Mouse (Mus musculus) adrenal gland, postnatal 36 days (tissue): ENCODE results near the gene Gins2. TPM values are rescaled to one million over a fixed set of nuclear protein-coding genes. Genes with fewer than 3 reads are reported as not detected.

Experiments
- DNase-seq, 2 experiments: peaks; one replicate each; pipeline ENCODE4 v3.0.0; 2021; ENCODE audit warnings: mixed read lengths in 1 of 2
- total RNA-seq, 2 experiments: library from RNA; stranded (reverse); gene quantifications; 2 replicates each; pipeline ENCODE4 v1.2.3; 2021

The Gins2 gene
- total RNA-seq, 2 experiments from 2014 or later, result 6.3 to 11.0 TPM

DNA sequence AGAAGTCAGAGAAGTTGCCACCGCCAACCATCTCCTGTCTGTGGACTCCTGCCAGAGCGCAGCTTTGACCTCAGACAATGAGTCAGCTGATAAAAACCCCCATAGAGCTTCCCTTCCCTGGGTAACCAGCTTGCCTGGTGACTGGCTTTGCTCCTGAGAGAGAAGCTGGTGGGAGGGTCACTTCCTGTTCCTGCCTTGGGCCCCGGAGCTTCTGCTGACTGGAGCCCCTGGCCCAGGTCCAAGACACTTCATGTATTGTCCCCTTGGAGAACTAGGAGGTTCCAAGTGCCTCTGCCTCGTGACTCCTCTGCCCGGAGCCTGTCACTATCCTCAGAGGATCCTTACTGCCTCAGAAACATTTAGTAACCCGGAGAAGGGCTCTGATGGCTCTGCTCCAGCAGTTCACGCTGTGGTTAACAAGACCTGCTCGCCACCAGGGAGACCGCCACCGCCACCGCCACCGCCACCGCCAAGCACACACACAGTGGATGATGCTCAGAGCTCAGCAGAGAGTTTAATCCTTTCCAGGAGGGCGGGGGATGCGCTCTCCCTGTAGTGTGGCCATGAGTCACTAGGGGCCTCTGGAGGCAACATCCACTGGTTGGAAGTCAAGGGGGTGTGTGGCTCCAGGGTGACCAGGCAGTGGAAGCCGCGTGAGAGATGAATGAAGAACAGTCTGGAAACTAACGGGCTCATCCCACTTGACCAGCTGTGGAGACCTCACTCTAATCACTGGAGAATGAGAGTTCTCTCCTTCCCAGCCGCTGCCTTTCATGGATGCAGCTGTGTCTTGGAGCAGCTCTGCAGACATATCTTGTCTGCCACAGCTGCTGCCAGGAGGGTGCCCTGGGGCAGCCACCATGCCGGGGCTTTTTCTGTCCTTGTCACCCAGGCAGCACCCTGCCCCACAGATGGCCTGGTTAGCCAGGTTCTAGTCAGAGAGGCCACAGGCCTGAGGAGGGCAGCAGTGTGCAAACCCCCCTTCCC is 25.0 kb downstream of the Gins2 start:
- peak; percentile 89 to 94 for DNase-seq

DNA sequence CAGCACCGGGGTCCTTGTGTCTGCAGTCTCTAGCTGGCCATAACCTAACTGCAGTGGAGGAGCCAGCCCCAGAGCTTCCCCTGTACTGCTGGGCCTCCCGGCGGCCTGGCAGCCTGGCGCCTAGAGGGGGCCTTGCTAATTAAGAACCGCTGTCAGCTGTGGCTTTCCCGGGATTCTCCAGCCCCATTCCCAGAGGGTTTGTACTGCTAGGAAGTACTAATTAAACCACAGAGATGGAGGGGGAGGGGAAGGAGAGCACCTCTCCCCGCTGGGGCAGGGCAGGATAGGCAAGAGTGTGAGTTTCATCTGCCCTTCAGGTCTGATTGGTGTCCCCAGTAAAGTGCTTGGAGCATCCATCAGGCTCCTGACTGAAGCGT is 25.8 kb downstream of the Gins2 start:
- no peak for DNase-seq

DNA sequence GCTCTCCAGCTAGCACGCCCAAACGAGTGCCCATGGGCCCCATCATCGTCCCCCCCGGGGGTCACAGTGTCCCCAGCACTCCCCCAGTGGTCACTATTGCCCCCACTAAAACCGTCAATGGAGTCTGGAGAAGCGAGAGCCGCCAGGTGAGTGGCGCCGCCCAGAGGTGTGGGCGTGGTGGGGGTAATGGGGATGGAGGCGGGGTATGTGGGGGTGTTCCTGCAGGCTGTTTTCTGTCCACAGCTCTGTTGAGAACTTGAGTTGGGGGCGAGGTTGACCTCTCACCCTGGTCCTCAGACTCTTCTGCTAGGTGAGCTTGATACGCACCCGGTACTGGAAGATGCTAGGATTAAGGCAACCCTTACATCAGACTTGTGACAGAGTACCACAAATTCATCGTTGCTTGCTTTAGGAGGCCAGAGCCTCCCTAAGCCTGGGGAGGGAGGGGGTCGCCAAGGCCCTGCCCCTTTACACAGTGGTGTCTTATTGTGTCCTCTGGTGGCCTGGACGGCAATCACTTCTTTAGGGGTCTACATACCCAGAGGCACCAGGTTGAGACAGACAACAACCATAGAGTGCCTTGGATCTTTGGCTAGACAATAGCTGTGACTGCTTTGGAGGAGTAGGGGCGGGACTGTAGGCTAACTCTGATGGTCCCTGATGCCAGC is 26.3 kb downstream of the Gins2 start:
- DNase-seq, result no peak

DNA sequence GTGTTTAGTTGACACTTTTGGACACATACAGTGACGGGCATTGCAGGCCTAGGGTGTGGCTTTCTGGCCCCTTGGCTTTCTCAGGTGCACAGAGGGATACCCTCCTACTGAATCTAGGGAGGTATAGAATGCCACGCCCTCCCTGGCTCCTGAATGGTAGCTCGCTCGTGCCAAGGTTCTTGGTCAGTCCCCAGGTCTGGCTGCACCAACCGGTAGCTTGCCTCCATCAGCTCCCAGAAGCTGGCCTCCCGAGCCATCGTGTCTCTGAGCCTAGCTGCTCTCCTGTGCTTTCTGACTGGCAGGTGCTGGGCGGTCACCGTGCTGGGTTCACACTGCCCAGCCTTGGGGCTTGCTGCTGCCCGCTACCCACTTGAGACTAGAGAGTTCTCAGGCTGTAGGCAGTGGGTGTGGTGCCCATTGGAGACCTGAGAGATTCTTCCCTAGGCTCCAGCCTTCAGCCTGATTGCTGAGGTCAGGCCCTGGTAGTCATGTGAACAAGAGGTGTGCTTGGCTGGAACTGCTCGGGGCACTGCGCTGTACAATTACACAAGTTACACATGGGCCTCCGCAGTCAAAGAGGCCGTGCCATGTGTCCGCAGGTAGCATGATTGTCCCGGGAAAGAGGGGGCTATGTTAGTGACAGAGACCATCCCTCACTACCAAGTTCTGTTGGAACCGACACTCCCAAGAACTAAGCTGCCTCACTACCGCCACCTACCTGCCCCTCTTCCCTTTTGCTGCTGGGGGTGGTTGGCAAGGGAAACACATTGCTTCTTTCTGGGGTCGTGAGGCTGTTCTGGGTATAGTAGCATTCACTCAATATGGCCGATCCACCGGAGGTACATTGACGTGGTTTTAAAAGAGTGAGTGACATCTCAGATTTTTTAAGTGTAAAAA is 27.3 kb downstream of the Gins2 start:
- no peak for DNase-seq

DNA sequence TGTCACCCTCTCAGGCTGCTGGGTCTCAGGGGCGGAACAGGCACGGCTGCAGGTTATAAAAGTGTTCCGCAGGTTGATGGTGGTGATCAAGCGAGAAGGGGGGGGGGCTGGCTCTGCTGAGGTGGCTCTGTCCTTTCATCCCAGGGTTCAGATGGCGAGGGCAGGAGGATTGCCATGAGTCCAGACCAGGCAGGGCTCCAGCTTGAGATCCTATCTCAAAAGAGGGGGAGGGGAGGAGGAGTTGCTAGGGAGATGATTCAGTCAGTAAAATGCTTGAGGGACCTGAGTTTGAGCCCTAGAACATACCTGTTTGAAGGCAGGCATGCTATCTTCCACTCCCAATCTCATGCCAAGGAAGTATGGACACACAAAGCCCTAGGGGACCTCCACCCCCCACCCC is 28.6 kb downstream of the Gins2 start:
- DNase-seq, result no peak

DNA sequence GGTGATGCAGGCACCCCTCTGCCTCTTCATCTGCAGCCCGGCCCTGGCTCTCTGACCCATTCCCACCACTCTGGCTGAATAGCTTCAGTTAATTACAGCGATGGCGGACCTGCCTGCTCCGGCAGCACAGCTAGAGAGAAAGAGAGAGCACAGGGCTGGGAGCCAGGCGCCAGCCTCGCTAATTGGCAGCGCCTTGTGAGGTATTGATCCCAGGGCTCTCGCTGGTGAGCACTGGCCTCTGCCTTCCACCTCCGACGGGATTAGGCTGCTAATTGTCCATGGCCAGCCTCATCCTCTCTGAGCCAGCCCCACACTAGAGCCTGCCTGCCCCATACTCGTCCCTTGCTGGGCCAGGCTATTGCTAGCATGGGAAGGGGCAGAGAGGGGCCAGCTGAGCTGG is 29.4 kb downstream of the Gins2 start:
- no peak for DNase-seq

DNA sequence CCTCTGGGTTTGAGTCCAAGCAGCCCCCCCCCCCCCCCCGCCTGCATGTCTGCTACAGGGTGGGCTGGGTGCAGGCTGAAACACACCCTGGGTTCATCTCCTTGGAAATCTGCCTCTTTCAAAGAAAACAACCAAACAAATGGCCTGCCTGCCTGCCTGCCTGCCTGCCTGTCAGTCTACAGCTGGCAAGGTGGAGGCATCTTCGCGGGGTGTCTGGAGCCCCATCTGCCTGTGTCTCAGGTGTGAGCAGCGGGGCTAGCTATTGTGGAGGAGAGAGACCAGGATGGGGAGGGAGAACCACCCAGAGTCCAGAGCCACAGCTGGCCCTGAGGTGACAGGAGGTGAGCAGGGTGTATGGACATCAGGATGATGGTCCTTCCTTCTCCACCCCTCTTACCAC is 30.9 kb downstream of the Gins2 start:
- no peak for DNase-seq

DNA sequence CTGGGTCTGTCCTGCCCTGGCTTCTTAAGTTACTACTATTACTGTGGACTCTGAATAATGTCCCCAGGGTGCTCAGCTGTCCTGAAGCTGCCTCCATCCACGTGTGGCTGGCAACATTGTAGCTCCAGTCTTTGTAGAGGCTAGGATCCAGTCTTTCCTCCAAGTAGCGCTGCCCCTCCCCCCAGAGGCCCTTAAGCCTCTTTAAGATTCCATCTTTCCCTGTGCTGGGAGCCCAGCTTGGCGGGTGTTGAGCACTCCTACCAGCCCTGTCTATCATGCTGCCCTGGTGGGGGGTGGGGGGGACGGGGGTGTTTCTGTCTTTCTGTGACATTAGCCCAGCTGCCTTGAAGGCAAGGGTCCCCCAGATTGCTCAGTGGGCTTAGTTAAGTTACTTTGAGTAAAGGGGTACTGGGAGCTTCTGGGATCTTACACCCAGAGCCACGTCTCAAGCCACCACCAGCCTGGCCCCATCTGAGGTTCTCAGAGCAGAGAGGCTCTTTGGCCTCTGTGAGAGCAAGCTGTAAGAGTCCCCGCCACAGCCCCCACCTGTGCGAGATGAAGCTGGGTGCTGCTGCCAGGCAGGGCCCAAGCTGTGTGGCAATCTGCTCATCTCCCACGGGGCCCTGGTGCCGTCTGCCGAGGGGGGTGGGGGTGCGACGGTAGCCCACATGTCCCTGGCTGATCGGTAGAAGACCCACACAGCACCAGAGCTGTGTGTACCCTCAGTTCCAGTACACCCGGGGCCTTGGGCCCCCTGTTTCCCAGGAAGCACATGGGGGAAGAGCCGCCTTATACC is 31.7 kb downstream of the Gins2 start:
- no peak for DNase-seq

DNA sequence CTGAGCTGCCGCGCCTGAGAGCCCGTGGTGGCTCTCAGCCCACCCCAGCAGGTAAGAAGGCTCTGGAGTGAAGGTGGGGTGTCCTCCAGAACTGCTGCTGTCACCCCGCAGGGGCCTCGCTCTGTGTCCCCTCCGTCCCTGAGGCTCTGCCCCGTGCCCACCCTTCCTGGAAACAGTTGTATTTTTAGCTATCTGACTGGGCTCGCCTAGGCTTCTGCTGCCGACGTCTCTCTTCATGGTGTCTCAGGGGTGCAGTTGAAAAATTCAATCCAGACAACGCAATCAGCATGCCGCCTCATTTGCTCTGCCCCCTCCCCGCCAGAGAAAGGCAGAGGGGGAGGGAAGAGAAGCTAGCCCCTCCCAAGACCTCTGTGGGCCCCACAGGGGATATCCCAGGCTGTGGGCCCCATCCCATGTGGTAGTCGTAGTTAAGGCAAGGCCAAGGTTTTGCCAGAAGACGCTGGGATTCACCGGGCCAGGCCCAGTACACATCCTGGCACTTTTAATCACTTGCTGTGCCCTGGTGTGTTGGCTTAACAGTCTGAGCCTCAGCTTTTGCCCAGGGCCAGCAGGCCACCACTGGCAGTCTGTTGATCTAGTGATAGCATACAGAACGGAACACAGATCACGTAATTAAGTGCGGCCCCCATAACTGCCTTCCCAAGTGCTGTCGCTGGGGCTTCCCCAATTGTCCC is 32.8 kb downstream of the Gins2 start:
- no peak for DNase-seq

DNA sequence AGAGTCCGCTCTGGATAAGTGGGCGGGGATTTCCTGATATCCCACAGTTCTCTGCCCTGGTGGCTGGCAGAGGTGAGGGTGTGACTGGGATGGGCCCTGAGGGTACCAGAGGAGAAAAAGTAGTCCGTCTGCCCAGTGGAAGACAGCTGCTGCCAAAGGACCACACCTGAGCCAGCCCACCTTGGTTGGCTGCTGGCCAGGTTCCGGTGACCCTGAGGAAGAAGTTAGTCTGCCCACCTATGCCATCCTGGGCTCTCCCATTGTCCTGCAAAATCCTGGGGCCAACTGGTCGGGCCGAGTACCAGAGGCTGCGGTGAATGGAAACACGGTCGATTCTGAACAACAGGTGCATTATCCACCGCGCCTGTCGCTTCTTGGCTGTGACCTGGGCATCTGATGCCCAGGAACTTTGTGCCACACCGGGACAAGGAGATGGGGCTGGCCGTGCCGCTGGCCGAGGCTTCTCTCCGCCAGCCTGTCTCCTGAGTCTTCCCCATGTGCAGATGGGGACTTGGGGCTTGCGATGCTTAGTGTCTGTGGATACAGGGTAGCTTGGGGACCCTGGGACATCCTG is 34.6 kb downstream of the Gins2 start:
- no peak for DNase-seq

DNA sequence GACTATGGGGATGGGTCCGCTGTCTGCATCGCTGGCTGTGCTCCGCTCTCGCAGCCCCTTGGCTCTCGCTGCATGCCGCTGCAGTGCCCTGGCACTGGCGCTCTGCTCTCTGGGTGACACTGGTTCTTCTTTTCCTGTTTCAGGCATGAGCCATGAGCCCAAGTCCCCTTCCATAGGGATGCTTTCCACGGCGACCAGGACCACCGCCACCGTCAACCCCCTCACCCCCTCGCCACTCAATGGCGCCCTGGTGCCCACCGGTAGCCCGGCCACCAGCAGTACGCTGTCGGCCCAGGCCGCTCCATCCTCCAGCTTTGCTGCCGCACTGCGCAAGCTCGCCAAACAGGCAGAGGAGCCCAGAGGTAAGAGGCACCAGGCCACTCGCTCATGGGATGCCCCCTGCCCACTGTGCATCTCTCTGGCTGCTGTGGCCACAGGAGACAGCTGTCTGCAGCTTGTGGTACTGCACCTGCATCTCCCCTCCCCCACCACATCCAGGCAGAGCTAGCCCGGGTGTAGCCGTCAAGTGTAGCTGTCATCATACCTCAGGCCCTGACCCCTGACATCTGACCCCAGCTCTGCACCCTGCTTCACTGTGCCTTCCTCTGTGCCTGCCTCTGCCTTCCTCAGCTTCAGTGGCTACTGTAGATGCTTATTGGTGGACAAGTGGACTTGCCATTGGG is 35.5 kb downstream of the Gins2 start:
- DNase-seq, result no peak

DNA sequence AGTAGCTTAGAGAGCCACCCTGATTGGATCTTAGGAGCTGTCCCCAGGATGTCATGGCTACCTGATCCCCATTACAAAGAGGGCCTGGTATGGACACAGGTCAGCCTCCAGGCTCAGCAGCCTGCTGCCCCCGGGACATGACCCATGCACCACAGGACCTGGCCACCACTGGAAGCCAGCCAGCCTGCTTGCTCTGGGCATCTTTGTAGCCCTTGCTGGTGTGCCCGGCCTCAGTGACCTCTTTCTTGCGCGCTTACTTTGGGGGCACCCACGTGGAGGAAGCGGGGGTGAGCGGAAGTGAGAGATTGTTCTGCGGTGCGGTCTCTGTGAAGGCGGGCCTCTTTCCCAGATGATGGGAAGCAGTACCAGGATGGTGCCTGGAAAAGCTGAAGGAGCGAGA is 36.6 kb downstream of the Gins2 start:
- no peak for DNase-seq

DNA sequence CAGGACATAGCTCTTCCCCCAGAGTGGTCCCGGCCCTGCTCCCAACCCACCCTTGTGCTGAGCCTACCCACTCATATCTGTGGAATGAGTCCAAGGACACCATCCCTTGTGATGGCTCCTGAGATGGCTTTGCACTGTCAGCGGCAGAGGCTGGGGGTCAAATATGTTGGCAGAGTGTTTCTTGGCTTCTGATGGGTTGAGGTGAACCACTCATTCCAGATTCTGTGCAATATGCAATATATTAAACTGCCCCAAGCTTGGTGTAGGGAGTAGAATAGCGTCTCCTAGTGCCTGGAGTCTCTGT is 37.5 kb downstream of the Gins2 start:
- DNase-seq, result peak; percentile 57 to 66

DNA sequence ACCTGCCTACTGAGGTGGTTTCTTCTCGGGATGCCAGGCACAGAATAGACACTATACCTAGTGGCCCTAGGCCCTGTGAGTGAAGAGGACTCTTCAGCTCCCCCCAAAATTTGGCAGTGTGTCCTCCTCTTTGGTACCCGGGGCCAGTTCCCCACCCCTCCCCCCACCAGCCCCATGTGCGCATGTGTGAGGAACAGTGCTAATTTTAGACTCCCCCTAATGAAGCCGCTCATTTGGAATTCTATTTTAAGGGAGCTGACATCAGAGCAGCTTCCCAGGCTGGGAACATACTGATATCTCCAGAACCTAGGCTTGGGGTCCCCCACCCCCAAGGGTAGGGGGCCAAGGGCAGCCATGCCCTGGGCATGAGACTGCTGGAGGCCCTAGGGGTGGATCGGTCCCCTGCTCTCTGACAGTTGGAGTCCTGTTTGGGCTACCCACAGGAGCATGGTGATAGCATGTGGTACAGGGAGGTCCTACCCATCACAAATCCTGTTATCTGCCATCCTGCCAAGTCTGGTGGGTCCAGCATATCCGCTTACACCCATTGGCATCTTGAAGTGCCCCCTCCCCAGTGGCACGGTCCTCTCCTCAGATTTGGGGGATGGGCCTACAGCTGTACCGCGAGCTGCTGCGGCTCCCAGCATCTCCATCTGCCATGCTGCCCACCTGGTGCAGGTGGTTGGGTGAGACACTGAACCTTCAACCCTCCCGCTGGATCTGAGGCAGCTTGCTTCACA is 38.0 kb downstream of the Gins2 start:
- no peak for DNase-seq

DNA sequence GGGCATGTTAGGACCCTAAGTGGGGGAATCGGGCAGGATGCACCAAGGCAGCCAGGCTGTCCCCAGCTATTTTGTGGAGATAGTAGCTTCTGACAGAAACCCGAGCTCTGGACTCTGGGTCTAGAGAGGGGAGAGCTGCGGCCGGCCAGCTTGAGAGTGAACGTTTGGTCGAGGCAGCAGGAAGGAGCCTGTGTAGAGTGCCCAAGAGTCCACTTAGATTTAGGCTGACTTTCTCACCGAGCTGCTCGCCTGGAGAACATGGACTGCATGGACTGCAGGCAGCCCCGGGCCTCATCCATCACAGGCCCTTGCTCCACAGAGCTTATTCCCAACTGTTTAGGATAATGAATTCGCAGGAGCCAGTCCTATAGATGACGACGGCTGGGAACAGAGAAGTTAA is 38.7 kb downstream of the Gins2 start:
- DNase-seq, result no peak

DNA sequence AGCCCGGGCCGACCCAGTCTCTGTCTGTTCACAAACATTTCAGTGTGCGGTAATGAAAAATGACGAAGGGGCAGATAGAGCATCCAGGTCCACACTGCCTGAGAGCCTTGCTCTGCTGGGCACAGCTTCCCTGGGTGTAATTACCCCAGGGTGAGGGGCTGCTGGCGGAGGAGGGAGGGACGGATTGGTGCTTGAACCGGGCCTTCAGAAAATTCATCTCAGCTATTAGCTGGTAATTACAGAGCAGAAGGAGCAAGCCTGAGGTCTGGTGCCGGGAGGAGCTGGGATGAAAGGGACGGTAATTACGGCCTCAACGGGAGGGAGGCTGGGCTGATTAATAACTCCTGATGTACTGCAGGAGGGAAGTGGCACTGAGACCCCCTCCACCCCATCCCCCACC is 39.2 kb downstream of the Gins2 start:
- no peak for DNase-seq

DNA sequence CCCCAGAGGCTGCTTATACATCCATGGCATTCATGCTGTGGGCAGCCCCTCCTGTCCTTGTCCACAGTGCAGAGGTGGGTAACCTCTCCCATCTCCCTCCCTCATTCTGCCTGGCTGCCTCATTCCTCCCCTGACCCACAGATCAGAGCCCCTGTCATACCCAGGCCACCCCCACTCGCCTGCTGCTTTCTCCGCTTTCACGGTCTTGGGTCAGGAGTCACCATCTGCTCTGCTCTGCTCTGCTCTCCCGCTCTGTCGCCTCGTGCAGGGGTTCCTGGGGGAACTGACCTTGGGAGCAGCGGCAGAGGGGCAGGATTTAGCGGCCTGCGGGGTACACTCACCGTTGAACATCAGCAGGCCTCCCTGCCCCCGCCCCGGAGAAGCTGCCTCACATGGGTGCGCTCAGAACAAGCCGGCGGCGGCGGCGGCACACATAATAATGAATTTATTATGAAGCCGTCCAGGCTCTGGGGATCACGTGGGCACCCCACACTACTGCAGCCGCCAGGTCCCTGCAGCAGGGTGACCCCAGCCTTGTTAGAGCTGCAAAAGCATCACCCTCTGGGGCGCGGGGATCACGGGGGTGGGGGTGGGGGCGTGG is 39.7 kb downstream of the Gins2 start:
- DNase-seq, result peak; percentile 31 to 64

DNA sequence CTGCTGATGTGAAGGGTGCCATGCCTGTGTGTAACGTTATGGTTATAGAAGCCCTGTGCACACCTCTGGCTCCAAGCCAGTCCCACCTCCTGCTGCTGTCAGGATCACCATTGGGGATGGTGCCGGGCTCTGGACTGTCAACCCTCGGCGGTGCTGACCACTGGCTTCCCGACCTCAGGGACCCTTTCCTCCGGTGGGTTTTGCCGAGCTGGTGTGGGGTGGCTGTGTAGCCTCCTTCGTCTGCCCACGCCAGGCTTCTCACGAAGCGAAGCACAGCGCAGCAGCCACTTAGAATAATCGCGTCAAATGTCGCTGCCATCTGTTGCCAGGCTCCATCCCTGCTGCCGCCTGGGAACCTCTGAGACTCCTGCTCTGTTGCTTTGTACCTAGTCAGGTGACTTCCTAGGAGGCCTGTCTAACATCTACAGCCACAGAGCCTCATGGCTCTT is 40.8 kb downstream of the Gins2 start:
- DNase-seq, result no peak

DNA sequence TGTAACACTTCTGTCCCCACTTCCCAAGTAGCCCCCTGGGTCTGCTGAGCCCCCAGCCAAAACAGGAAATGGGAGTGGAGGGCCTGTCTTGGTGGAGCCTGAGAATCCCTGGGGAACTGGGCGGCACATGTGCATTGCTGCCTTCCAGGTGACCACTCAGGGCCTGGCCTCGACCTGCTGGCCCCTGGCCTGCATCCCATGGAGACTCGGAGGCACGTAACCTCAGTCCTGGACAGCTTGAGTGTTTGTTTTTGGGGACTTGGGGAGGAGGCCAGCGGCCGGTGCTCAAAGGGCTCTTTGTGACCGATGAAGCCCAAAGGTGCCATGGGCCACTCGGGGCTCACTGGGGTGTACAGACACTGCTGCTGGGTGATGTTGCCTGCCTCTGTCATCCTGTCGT is 41.5 kb downstream of the Gins2 start:
- peak in 1 of 2 experiments; percentile 35 for DNase-seq
